Mouse (Mus musculus): ENCODE results near the gene 1700088E04Rik. TPM values are rescaled to one million over a fixed set of nuclear protein-coding genes. Genes with fewer than 3 reads are reported as not detected.
A peak's percentile ranks its signal among the peaks of the same experiment; 100 is the strongest.

Gene 1700088E04Rik
- total RNA-seq, 2 experiments from 2014 or later = 8.9 to 9.3 TPM

- DNase-seq = no peak
These were observed 10.3 kb downstream of the 1700088E04Rik start for GRCm38 (mm10) chr15:79130782-79131181.

GRCm38 (mm10) chr15:79129311-79129710 lies 11.7 kb downstream of the 1700088E04Rik start:
- no peak for DNase-seq

- no peak for DNase-seq
These were observed 12.8 kb downstream of the 1700088E04Rik start for GRCm38 (mm10) chr15:79128208-79128607.

GRCm38 (mm10) chr15:79127101-79127500 lies 14.0 kb downstream of the 1700088E04Rik start:
- DNase-seq = no peak

GRCm38 (mm10) chr15:79126217-79126932 lies 14.7 kb downstream of the 1700088E04Rik start:
- peak in 1 of 2 experiments; percentile 38 for DNase-seq

- no peak for DNase-seq
These were observed 16.6 kb downstream of the 1700088E04Rik start for GRCm38 (mm10) chr15:79124331-79124875.

- no peak for DNase-seq
These were observed 17.3 kb downstream of the 1700088E04Rik start for GRCm38 (mm10) chr15:79123751-79124150.

- DNase-seq = no peak
These were observed 18.5 kb downstream of the 1700088E04Rik start for GRCm38 (mm10) chr15:79122546-79122945.

- no peak for DNase-seq
These were observed 18.9 kb downstream of the 1700088E04Rik start for GRCm38 (mm10) chr15:79122119-79122518.

GRCm38 (mm10) chr15:79119491-79119890 lies 21.6 kb downstream of the 1700088E04Rik start:
- no peak for DNase-seq

- no peak for DNase-seq
These were observed 25.8 kb downstream of the 1700088E04Rik start for GRCm38 (mm10) chr15:79115276-79115675.

GRCm38 (mm10) chr15:79111774-79112173 lies 29.3 kb downstream of the 1700088E04Rik start:
- DNase-seq = no peak

- no peak for DNase-seq
These were observed 30.5 kb downstream of the 1700088E04Rik start for GRCm38 (mm10) chr15:79110528-79110927.

- DNase-seq = no peak
These were observed 31.0 kb downstream of the 1700088E04Rik start for GRCm38 (mm10) chr15:79110031-79110430.

- DNase-seq = no peak
These were observed 31.6 kb downstream of the 1700088E04Rik start for GRCm38 (mm10) chr15:79109321-79109934.

GRCm38 (mm10) chr15:79108421-79109320 lies 32.4 kb downstream of the 1700088E04Rik start, which contains the start of gene Micall1:
Gene Micall1, plus strand, starts transcription at chr15:79108898.
- DNase-seq = peak; percentile 46 to 50

GRCm38 (mm10) chr15:79107966-79108365 lies 33.1 kb downstream of the 1700088E04Rik start:
- DNase-seq = no peak

- no peak for DNase-seq
These were observed 35.2 kb downstream of the 1700088E04Rik start for GRCm38 (mm10) chr15:79105804-79106203.

- no peak for DNase-seq
These were observed 37.8 kb downstream of the 1700088E04Rik start for GRCm38 (mm10) chr15:79103264-79103663.

- DNase-seq = no peak
These were observed 39.5 kb downstream of the 1700088E04Rik start for GRCm38 (mm10) chr15:79101531-79101930.

GRCm38 (mm10) chr15:79100391-79100790 lies 40.7 kb downstream of the 1700088E04Rik start:
- no peak for DNase-seq

GRCm38 (mm10) chr15:79099456-79099855 lies 41.6 kb downstream of the 1700088E04Rik start:
- no peak for DNase-seq

All from layer of hippocampus, postnatal 36 days (tissue).